Mouse (Mus musculus) right cerebral cortex, adult 2 months (tissue): ENCODE results near the gene Lypd6b.
A peak's percentile ranks its signal among the peaks of the same experiment; 100 is the strongest.

Experiments
- DNase-seq, 2 experiments: peaks; one replicate each; pipeline ENCODE4 v3.0.0; 2021 to 2022; ENCODE audit warnings: low spot score in 2 of 2

The Lypd6b gene

DNA sequence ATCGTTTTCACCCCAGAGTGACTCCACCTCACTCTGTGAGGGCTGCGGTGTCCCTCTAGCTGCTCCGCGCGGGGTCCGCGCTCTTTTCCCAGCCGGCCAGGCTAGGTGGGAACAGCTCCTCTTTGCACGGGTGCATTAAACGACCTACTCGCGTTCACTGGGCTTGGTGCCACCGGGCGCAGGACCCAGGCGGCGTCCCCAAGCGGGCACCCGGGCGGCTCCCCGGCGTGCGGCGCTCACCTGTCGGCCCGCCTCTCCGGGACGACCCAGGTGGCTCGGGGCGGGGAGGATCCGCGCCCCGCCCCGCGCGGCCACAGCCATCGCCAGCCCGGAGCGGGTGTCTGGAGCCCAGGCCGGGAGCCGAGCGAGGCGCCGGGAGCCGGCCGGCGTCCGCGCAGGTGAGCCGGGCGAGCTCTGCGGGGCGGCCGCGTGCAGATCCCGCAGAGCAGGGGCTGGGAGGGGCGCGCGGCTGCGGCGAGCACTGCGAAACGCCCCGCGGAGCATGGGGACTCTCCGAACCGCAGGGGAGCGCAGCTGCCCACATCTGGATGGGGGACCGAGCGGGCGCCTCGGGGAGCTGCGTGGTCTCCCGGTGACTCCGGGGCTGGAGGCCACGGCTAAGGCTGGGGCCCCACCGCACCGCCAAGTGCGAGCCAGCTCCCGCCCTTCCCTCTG is at the start of gene Lypd6b:
TSS of gene Lypd6b (plus strand) at position 313 of the 675 bp plus-strand sequence.
- DNase-seq = no peak

DNA sequence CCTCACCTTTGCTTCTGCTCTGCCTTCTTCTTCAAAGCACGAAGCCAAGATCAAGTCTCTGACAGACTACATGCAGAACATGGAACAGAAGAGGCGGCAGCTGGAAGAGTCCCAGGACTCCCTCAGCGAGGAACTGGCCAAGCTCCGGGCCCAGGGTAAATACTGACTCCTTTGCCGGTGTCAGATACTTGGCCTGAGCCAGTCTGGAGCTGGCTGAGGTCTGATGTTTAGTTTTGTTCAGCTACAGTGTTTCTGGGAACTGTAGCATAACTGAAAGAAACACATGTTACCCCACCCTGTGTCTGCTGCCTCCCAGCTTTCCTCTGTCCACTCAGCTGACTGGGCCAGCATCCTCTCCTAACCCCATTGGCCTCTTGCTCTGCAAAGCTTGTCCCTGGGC is 48.4 kb upstream of the Lypd6b start:
- DNase-seq = no peak

DNA sequence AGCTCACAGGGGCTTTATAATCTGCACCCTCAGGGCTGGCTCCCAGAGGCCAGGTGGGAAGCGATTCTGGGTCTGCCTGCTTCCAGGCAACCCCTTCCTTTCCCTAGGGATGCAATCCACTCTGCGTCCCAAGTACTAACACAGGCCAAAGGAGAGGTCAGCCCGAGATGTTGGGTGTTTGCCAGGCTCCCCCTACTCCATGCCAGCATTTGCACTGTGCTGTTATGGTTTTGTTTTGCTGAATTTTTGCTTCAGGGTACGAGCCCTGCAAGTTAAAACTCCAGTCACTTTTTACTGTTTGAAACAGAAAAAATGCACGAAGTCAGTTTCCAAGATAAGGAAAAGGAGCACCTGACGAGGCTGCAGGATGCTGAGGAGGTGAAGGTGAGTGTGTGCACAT is 46.5 kb upstream of the Lypd6b start:
- DNase-seq = no peak

DNA sequence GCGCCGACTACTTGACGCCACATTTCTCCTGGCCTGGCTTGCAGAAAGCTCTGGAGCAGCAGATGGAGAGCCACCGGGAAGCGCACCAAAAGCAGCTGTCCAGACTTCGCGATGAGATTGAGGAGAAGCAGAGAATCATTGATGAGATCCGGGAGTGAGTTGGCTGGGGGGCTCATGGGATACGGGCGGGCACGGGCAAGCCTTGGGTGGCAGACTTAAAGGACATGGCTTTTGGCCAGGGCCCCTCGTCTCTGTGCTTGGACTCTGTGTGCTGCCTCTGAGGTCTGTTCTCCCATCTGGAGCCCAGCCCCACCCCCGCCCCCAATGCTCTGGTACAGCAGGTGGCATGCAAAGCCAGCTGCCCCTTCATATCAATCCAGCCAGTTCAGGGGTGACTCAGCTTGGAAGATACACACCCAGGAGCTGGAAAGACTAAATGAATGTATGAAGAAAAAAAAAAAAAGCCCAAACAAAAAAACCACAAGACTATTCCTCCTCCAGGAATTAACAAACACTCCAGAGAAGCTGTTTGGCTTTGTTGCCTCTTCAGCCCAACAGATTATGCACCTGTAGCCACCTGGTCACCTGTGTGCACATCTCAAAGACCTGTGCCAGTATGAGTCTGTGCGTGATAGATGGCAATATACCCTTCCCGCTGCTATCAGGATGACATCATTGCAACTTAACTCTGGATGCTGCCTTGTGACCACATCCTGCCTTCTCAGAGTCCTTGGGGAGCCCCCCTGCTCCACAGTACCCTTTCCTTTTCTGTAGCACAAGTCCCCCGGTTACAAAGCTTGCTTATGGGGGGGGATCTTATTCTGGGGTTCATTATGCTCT is 45.4 kb upstream of the Lypd6b start:
- peak in 1 of 2 experiments; percentile 71 for DNase-seq

DNA sequence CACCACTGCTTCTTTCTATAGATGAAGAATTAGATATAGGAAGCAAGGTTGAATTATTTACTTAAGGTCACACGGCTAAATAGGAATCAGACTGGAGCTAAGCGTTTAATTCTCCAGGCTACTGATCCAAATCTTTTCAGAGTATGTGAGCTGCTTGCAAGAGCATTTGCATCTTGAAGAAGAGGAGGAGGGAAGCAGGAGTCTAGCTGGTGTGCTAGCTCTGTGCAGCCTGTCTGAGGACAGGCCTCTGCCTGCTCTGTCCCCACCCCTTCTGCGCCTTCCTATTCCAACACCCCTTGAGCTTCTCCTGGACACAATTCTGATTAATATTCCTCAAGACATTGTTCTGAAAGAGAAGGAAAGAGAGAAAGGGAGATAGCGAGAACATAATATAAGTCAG is 44.6 kb upstream of the Lypd6b start:
- no peak for DNase-seq

DNA sequence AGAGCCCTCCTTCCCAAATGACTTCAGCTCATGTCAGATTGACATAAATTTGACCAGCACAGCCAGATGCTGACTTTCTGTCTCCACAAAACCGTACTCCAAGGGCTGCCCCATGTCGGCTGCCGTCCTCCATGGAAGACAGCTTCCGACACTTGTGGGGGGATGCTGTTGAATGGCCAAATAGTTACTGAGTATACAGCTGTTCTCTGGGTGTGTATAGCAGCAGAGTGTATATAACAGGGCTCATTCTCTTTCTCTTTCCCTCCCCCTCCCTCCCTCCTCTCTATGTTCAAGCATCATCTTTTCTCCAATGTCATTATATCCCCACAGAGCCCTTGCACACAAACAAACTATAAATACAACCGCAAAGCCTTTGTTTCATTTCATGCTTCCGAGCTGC is 43.7 kb upstream of the Lypd6b start:
- no peak for DNase-seq

DNA sequence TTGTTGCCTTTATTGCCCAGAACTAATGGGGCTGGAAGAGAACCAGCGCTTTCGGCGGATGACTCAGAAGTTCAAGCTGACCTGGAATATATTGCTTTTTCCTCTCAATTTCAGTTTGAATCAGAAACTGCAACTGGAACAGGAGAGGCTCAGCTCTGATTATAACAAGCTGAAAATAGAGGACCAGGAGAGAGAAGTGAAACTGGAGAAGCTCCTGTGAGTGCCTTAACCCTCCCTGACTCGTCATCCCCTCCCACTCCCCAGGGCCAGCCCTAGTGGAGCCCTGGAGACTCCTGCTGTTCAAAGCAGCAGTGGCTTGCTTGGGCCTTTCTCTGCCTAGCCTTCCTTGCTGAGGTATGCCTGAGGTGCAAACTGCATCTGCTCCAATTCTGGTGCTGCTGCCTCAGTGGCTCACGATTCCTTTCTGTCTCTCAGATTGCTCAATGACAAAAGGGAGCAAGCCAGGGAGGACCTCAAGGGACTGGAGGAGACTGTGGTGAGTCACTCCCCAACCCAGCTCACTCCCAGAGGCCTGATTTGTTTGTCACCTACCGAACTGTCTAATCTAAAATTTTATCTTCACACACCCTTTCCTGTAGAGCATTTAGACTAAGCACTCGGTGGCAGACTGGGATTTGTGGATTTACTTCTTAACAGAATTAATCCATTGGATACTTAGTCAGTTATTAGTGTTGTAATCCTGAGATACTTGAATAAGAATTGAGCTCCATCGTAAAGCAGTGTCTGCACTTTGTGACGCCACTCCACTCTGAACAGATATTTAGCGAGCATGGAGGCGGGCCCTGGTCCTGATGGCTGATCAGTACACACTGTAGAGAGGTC is 43.0 kb upstream of the Lypd6b start:
- DNase-seq = no peak

DNA sequence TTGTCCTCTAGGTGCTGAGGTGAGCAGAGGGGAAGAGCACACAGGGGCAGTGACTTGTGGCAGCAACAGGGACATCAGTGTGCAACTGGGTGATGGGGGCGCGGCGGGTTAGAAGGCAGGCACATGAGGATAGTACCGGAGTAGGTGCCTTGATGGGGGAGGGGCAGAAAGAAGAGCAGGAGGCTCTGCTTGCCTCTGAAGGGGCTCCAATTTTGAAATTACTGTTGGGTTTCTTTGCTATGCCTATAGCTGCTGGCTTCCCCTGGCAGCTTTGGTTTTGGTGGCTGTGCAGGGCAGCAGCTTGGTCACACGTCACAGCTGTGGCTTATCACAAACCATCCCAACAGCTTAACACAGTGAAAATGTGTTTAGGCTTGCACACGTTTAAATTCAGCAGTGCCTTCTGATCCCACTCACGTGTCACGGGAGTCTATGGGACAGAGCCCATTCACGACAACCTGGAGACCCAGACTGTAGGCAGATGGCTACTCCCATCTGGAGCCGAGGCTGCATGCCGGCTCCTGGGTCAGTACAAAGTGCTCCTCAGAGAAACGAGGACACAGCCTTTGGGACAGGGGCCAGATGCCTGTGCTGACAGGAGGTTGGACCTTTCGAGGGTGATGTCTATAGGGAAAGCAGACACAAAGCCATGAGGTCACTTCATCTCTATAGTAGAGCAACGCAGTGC is 42.2 kb upstream of the Lypd6b start:
- DNase-seq = no peak

DNA sequence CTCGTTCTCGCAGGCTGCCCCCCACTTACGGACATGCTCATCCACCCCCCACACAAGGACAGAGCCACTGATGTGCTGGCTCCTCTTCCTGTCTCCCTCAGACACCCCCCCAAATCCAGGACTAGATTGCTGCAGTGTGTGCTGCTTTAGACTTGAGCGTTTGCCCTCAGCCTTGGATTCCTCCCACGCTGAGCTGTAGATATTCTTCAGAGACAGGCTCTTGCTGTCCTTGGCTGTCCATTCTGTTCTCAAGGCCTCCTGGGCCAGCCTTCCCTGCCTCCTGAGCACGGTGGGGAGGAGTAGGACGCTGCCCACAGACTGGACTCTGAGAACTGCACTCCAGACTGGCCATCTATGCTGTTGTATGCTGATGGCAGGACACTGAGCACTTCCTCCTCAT is 40.5 kb upstream of the Lypd6b start:
- DNase-seq = no peak

DNA sequence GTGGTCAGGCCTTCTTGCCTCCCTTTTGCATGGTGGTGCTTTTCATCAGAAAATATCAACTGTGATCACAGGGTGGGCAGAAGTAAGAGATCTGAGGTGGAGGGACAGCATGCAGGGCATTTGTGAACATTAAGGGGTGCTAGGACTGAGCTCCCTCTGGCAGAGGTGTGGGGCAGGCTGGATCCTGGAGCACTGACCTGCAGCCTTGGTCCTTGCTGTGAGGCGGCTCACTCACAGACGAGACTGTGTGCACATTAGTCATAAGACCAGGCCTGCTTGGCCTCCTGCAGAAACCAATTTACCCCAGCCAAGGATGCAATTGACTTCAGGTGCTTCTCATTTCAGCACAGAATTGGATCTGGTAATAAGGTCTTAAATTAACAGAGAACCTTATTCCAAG is 39.8 kb upstream of the Lypd6b start:
- no peak for DNase-seq

DNA sequence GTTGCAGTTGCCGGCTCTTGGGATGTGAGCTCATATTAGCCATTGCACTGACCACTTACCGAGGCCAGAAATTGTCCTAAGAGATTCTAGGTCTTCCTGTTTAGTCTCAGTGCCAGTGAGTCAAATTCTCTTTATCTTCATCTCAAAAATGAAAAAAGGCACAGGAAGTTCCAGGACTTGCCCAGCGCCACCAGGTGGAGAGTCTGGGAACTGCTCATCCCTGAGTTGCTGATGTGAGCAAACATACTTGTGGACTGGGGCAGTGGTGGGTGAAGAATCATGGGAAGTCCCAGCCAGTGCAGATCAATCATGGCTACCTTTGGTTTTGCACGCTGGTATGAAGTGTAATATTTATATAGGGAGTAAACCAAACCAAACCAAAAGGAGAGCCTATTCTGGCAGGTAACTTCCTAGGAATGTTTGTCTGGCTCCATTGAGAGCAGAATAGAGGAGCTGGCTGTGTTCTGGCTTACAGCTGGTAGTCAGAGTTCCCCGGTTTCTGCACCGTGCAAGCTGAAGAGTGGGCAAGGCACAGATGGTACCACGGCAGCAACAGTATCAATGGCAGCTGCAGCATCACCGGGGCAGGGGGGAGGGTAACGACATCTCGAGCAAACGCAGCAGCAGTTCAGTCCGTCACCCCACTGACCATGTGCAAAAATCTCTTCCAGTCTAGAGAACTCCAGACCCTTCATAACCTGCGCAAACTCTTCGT is 38.7 kb upstream of the Lypd6b start:
- DNase-seq = peak; percentile 71 to 82

DNA sequence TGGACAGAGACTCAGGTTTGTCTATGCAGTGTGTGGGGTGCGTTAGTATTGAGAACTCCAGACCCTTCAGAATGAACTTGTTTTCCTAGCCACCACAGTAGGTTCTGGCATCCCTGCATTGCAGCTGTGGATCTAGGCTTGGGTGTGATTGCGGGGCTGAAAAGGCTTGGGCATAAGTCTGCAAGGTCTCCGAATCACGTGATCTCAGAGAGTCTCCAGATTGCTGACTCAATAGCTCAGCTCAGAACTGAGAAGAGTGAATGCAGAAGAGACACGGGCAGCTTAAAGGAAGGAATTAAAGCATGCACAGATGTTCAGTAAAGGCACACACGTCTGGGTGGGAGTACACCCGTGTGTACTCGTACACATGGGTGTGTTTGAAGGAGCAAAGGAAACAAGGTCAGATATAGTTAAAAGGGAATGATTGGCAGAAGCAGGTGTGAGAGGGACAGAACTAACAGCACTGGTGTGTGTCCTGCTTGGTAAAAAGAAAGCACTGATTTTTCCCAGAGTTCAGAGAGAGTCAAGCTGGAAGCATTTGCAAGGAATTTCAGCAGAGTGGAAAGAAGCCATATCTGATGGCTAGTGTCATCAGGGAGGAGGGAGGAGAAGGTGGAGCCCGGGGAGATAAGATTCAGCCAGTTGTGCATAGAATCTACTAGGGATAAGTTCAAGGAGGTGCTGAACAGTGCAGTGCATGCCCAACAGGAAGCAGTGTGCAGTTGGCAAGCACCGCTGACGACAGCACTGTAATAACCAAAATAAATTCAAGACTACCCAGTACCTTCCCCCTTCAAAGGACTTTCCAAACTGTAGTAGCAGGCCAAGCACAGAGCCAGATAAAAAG is 37.5 kb upstream of the Lypd6b start:
- DNase-seq = no peak

DNA sequence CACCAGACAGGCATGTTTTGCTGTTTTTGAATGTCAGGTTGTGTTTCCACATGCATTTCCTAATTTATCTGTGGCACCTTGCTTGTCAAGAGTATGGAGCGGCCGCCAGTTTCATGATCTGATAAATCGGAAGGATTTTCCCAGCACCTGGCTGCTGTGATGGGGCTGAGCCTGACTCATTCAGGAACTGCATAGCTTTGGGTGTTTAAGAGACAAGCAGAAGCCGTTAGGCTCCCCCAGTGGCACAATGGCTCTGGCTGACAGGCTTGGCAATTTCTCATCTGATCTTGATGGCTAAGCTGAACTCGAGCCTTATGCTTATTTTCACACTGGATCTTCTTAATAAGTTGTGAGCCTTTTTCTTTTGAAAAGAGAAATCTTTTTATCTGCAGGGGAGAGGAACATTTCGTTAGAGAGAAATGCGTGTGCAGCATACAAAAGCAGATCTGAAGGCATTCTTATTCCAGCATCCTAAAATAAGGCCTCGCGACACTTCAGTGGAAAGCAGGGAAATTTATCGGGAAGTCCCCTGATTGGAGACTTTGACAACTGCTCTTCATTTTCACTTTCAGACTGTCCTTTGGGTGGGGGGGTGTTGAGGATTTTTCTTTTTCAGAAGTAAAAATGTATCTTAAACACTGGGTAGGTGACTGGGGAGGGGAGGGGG is 35.8 kb upstream of the Lypd6b start:
- peak in 1 of 2 experiments; percentile 57 for DNase-seq

DNA sequence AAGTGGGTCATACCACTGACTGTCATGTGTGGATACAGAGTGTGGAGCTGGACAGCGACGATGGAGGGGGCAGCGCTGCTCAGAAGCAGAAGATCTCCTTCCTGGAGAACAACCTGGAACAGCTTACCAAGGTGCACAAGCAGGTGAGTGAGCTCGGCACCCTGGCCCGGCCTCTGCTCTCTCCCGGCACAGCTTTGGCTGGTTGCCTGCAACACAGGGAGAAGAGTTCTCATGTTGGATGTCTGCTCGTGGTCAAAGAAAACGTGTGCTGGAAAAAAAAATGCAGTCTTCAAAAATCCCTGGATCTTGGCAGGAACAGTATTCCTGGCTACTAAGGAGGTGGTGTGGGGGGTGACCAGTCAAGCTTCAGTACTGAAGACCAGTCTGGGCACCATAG is 35.3 kb upstream of the Lypd6b start:
- DNase-seq = no peak

DNA sequence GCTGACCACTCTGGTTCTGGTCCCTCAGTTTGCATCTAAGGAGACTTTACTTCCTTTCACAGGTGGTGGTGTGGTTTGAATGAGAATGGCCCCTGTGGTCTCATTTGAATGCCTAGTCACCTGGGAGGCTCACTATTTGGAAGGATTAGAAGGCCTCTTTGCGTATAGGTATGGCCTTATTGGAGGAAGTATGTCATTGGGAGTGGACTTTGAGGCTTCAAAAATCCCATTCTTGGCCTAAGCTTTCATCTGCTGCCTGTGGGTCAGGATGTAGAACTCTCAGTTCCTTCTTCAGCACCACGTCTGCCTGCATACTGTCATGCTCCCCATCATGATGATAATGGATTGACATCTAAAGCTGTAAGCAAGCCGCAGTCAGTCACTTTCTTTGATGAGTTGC is 34.4 kb upstream of the Lypd6b start:
- no peak for DNase-seq

DNA sequence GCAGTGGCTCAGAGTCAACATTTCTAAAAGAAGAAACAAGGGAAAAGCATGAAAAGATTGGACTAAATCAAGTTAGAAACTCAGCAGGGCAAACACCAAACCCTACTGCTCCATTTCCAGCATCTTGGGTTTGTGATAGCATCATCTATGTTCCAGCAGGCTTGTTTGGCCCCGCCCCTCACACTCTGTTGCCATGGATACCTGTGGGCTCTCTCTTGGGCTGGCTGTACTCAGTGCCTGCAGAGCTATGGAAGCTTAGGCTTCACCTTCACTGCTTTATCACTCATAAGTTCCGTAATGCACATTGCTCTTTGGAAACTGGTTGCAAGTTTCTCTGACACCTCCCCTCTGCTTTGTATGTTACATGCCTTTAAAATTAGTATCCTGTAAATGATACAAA is 32.4 kb upstream of the Lypd6b start:
- peak in 1 of 2 experiments; percentile 74 for DNase-seq

DNA sequence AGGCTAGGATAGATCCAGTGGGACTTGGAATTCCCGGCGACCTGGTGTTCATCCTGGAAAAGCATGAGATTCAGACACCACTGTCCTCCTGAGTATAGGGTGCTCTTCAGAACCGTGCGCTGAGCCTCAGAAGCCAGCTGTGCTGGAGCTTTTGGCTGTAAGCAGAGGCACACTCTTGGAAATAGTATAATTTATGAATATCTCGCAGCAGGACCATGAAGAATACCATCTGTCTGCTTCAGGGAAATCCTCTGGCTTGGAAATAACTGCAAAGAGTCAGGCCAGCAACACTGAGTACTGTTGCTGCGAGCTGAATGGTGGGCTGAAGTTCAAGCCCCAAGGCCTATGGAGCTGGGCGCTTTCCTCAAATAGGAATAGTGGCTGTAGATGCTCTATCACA is 29.9 kb upstream of the Lypd6b start:
- no peak for DNase-seq

DNA sequence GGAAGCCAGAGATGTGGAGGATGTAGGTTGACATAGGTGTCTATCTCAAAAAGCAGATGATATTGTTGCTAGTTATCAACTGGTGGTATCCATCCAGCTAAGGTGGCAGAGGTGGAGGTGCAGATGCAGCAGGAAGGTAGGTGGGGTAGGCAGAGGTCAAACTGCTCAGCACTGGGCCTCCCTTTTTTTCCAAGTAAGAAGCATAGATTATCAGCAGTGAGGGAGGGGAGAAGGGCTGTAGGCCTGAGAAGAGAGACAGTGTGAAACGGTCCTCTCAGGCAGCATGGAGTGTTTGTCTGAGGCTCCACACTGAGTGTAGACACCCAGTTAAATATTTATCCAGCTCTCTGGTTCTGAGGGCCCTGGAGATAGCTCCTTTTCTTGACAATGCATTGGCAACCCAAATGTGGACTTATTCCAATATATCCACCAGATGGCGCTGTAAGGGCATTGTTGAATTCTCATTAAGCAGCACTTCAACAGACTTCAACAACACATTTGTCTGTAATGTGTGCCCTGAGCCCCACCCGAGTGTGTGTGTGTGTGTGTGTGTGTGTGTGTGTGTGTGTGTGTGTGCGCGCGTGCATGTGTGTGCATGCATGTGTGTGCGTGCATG is 23.0 kb upstream of the Lypd6b start:
- peak in 1 of 2 experiments; percentile 69 for DNase-seq

DNA sequence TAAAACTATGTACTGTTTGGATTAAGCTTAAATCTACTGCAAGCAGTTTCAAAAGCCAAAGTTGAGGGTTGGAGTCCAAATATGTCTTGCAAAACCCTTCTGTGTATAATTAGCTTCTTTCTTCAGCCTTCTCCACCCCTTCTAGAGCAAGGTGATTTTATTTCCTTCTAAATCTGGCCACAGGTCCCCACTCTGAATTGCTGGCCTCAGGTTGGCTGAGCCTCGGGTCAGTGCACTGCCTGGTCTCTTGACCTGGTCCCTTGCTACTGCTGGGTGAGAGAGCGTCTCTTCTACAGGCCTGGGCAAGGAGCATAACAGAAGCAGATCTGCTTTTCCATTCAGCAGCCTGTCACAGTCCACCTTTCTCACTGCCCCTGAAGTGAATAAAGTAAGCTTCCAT is 18.6 kb upstream of the Lypd6b start:
- DNase-seq = no peak
